Mouse (Mus musculus) frontal cortex, postnatal 36 days (tissue): ENCODE results near the gene Rabgef1.
A peak's percentile ranks its signal among the peaks of the same experiment; 100 is the strongest.

ENCODE experiments used
- DNase-seq, 2 experiments: peaks; one replicate each; pipeline ENCODE4 v3.0.0; 2022; ENCODE audit warnings: low spot score in 2 of 2

Rabgef1 gene

GRCm38 (mm10) chr5:130171956-130172601 is 481 bp downstream of the Rabgef1 start:
- peak in 1 of 2 experiments; percentile 30 for DNase-seq

- DNase-seq = no peak
These were observed 1.4 kb downstream of the Rabgef1 start for GRCm38 (mm10) chr5:130173012-130173411.

GRCm38 (mm10) chr5:130177871-130178270 is 6.3 kb downstream of the Rabgef1 start:
- DNase-seq = no peak

- no peak for DNase-seq
These were observed 8.8 kb downstream of the Rabgef1 start for GRCm38 (mm10) chr5:130180362-130180761.

- no peak for DNase-seq
These were observed 10.3 kb downstream of the Rabgef1 start for GRCm38 (mm10) chr5:130181740-130182540.

- DNase-seq = no peak
These were observed 10.9 kb downstream of the Rabgef1 start for GRCm38 (mm10) chr5:130182541-130182821.

- no peak for DNase-seq
These were observed 12.7 kb downstream of the Rabgef1 start for GRCm38 (mm10) chr5:130184193-130184856.

- no peak for DNase-seq
These were observed 13.7 kb downstream of the Rabgef1 start for GRCm38 (mm10) chr5:130185312-130185711.

- DNase-seq = peak; percentile 25 to 34
These were observed 15.8 kb downstream of the Rabgef1 start for GRCm38 (mm10) chr5:130187383-130187782.

GRCm38 (mm10) chr5:130190909-130191308 is 19.3 kb downstream of the Rabgef1 start:
- DNase-seq = no peak

- no peak for DNase-seq
These were observed 20.3 kb downstream of the Rabgef1 start for GRCm38 (mm10) chr5:130191865-130192264.

- DNase-seq = no peak
These were observed 20.9 kb downstream of the Rabgef1 start for GRCm38 (mm10) chr5:130192356-130192944.

- no peak for DNase-seq
These were observed 22.2 kb downstream of the Rabgef1 start for GRCm38 (mm10) chr5:130193760-130194159.

GRCm38 (mm10) chr5:130196307-130196706 is 24.7 kb downstream of the Rabgef1 start:
- no peak for DNase-seq

- DNase-seq = no peak
These were observed 25.9 kb downstream of the Rabgef1 start for GRCm38 (mm10) chr5:130197454-130197853.

GRCm38 (mm10) chr5:130197981-130198380 is 26.4 kb downstream of the Rabgef1 start:
- DNase-seq = no peak

GRCm38 (mm10) chr5:130200233-130201029 is 28.8 kb downstream of the Rabgef1 start:
- no peak for DNase-seq

GRCm38 (mm10) chr5:130203948-130204347 is 32.4 kb downstream of the Rabgef1 start:
- DNase-seq = no peak

GRCm38 (mm10) chr5:130204560-130204959 is 33.0 kb downstream of the Rabgef1 start:
- no peak for DNase-seq

GRCm38 (mm10) chr5:130205441-130206023 is 33.9 kb downstream of the Rabgef1 start:
- DNase-seq = no peak

GRCm38 (mm10) chr5:130207299-130207698 is 35.7 kb downstream of the Rabgef1 start:
- no peak for DNase-seq
